In the genomic region with DNA sequence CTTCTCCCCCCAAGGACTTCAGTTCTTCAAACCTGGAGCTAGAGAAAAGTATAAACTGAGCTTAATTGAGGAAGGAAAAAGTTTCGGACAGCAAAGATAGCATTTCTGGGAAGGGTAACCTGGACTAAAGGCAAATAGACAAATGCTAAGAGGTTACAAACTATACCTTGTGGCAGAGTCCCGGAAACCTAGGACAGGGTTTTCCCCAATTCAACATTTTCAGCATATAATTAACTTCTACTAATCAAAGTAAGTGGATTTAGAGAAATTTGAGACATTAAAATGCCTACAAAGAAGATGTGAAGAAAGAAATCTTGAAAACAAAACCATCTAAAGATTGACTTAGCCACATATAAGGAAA, we compare ENCODE assay signal across 8 mouse cellular contexts. TPM values are rescaled to one million over a fixed set of nuclear protein-coding genes. Genes with fewer than 3 reads are reported as not detected.
DNase-seq lines count a peak whose midpoint lies in the region; ATAC-seq and TF ChIP-seq lines count a peak whose summit lies in the region.

No protein-coding gene starts in this region.

- peak overlapping the region; percentile 59 for H3K4me2 ChIP-seq in kidney, embryonic 15.5 days
- peak overlapping the region; percentile 96 for H3K4me2 ChIP-seq in hindbrain, embryonic 14.5 days (replicated peaks)
- peak overlapping the region; percentile 94 for H3K4me2 ChIP-seq in midbrain, embryonic 13.5 days (replicated peaks)

- no peaks in the 10 kb centered on the region for H3K27me3 ChIP-seq in kidney, embryonic 15.5 days
- no peaks in the 10 kb centered on the region for H3K27me3 ChIP-seq in hindbrain, embryonic 14.5 days (ENCODE audit: control insufficient read depth, insufficient read depth, low read length)
- H3K27me3 ChIP-seq in midbrain, embryonic 13.5 days, result no peaks in the 10 kb centered on the region

- no peak for TF ChIP-seq POLR2A in bone marrow macrophage, adult 2 months (IDR thresholded peaks at IDR 0.05; ENCODE audit: borderline replicate concordance, low read depth, low read length)

- DNase-seq in kidney, postnatal 25 days, result no peak
- no peak for DNase-seq in hindbrain, embryonic 14.5 days (ENCODE audit: low spot score)
- DNase-seq in ovary, postnatal 14 days (ENCODE audit: low spot score), result no peak
- DNase-seq in right cerebral cortex, postnatal 25 days, result no peak
- no peak for DNase-seq in gastrocnemius, postnatal 14 days

- peak overlapping the region; percentile 95 for H3K4me3 ChIP-seq in kidney, embryonic 15.5 days (replicated peaks)
- H3K4me3 ChIP-seq in bone marrow macrophage, adult 2 months (ENCODE audit: insufficient read depth, low read length), result peak overlapping the region; percentile 68
- H3K4me3 ChIP-seq in hindbrain, embryonic 14.5 days (replicated peaks; ENCODE audit: low read length), result peak overlapping the region; percentile 89
- H3K4me3 ChIP-seq in midbrain, embryonic 13.5 days (replicated peaks), result peak overlapping the region; percentile 97

- 74% methylated on average over 2 of the region's 2 CpGs for WGBS in kidney, embryonic 15.5 days
- 87% methylated on average over 2 of the region's 2 CpGs for WGBS in hindbrain, embryonic 14.5 days
- 81% methylated on average over 2 of the region's 2 CpGs for WGBS in midbrain, embryonic 13.5 days

- H3K9me3 ChIP-seq in kidney, embryonic 15.5 days (replicated peaks), result no peaks in the 10 kb centered on the region
- H3K9me3 ChIP-seq in hindbrain, embryonic 14.5 days (ENCODE audit: control insufficient read depth, low read length), result peaks cover 8% of the 10 kb centered on the region; the same call in 1 of the 2 replicates
- H3K9me3 ChIP-seq in midbrain, embryonic 13.5 days, result no peaks in the 10 kb centered on the region

- H3K9ac ChIP-seq in kidney, embryonic 15.5 days, result peak overlapping the region; percentile 98; the same call in 1 of the 2 replicates
- H3K9ac ChIP-seq in hindbrain, embryonic 14.5 days, result peak overlapping the region; percentile 87
- peak overlapping the region; percentile 15; the same call in 1 of the 2 replicates for H3K9ac ChIP-seq in midbrain, embryonic 13.5 days (replicated peaks)

- H3K27ac ChIP-seq in kidney, embryonic 15.5 days, result peak overlapping the region; percentile 89
- H3K27ac ChIP-seq in bone marrow macrophage, adult 2 months (ENCODE audit: insufficient read depth, low read depth, low read length), result no peak overlapping the region
- H3K27ac ChIP-seq in hindbrain, embryonic 14.5 days, result peak overlapping the region; percentile 40; the same call in 1 of the 2 replicates
- peak overlapping the region; percentile 74; the same call in 1 of the 2 replicates for H3K27ac ChIP-seq in midbrain, embryonic 13.5 days

- H3K4me1 ChIP-seq in kidney, embryonic 15.5 days, result peaks cover 14% of the 10 kb centered on the region
- H3K4me1 ChIP-seq in bone marrow macrophage, adult 2 months (ENCODE audit: control insufficient read depth, insufficient read depth, low read length), result peaks cover 4% of the 10 kb centered on the region; the same call in 1 of the 2 replicates
- peaks cover 19% of the 10 kb centered on the region for H3K4me1 ChIP-seq in hindbrain, embryonic 14.5 days (replicated peaks; ENCODE audit: control insufficient read depth, insufficient read depth, low read length)
- H3K4me1 ChIP-seq in midbrain, embryonic 13.5 days (replicated peaks), result peaks cover 21% of the 10 kb centered on the region

- ATAC-seq in kidney, embryonic 15.5 days (replicated peaks; ENCODE audit: low FRiP score), result no peak; the same call in 1 of the 2 replicates
- ATAC-seq in hindbrain, embryonic 14.5 days (ENCODE audit: low FRiP score), result no peak; the same call in 1 of the 2 replicates
- ATAC-seq in midbrain, embryonic 13.5 days, result peak; percentile 56; the same call in 1 of the 2 replicates

- intact Hi-C loops in gastrocnemius, postnatal 14 days (cut with DNase I; ENCODE audit: low total_unique reads), result loop anchor here (10.0 kb wide), 1 partner anchor 71 kb away; no protein-coding TSS in a partner anchor

- peaks cover 2% of the 10 kb centered on the region for H3K36me3 ChIP-seq in kidney, embryonic 15.5 days
- H3K36me3 ChIP-seq in hindbrain, embryonic 14.5 days (replicated peaks; ENCODE audit: control insufficient read depth, insufficient read depth), result peaks cover 2% of the 10 kb centered on the region
- H3K36me3 ChIP-seq in midbrain, embryonic 13.5 days, result peaks cover 2% of the 10 kb centered on the region

- no peak for TF ChIP-seq CTCF in bone marrow macrophage, adult 2 months (IDR thresholded peaks at IDR 0.05; ENCODE audit: low read depth, low read length)

RNA-seq across cellular contexts. Expression of a gene that starts 0.4 kb away (rescaled TPM):
- 56.9 and 57.1 TPM in 2 replicates for polyA plus RNA-seq in kidney, embryonic 15.5 days (2015; fragmentation: Nextera tagmentation; extraction: Ambion mirVana)
- polyA plus RNA-seq in bone marrow macrophage, adult 2 months (2012; ENCODE audit: insufficient read depth, insufficient read length, missing spikeins), result 17.2 and 21.3 TPM in 2 replicates
- 44.5 and 49.2 TPM in 2 replicates for polyA plus RNA-seq in hindbrain, embryonic 14.5 days (2014; fragmentation: Nextera tagmentation; extraction: Ambion mirVana)
- 41.8 and 42.8 TPM in 2 replicates for polyA plus RNA-seq in midbrain, embryonic 13.5 days (2015; fragmentation: Nextera tagmentation; extraction: Ambion mirVana)
- total RNA-seq in gastrocnemius, postnatal 14 days (2021), result 10 to 100 TPM in 1 of 2 experiments, 1 to 10 TPM in 1; 9.8 to 10.2 TPM

Comparison
In these comparisons a context has a peak if more than half of its experiments do, and no peak if none do; other contexts are left out.
1. H3K9ac ChIP-seq: peak in every context shown above with its lines; median percentile 98 in kidney, embryonic 15.5 days; 87 in hindbrain, embryonic 14.5 days; 15 in midbrain, embryonic 13.5 days.